Mouse (Mus musculus) ES-Bruce4 (cell line): ENCODE results near the gene Rab40c.

Experiments used
- CTCF ChIP-seq: IDR thresholded peaks from one replicate; pipeline ENCODE4 v1.8.1; 2011; ENCODE audit warnings: low read depth, low read length
- EP300 ChIP-seq: IDR thresholded peaks from 2 replicates; pipeline ENCODE4 v1.6.1; 2011; ENCODE audit warnings: low read depth, low read length; ENCODE audit not compliant: insufficient read depth
- POLR2A ChIP-seq: IDR thresholded peaks from one replicate; pipeline ENCODE4 v1.8.1; 2011; ENCODE audit warnings: low read length; ENCODE audit not compliant: insufficient read depth

DNA sequence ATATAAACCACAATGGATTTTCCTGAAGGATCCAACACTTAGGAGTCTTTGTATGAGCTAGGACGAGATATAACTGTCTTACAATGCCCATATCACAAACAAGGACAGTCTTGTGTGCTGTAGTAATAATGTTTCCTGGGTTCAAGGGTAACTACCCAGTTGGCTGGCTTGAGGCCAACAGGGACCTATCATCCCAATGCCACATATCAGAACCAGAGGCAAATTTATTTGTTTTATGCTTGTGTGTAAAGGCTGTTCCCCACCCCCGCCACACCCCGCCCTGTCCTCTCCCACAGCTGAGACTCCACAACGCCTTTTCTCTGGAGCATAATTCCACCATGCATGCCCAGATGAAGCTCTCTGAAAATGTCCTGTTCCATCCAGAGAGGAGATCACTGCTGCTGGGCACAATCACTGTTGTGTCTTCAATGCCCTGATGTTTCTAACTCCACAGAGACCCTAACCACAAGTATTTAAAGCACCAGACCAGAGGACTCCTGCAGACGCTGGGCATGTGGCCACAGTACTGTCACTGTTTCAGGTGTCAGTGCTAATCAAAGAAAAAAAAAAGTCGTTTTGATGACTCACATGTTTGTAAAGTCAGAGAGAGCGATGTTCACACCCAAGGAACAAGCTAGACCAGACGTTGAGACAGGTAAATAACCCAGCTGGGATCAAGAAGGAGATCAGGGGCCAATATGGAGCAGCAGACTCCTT lies 2.4 kb downstream of the Rab40c start:
- TF ChIP-seq CTCF (no peak), POLR2A (no peak), EP300 (no peak)
